Mouse (Mus musculus) hindbrain, embryonic 16.5 days (tissue): ENCODE data around the gene Bscl2. TPM values are rescaled to one million over a fixed set of nuclear protein-coding genes. Genes with fewer than 3 reads are reported as not detected.
A peak's percentile ranks its signal among the peaks of the same experiment; 100 is the strongest.
"Not testable (repeated sequence)": the region's sequence is repeated elsewhere in the genome, so short reads cannot be mapped to it uniquely, and the experiment has no call there.

Source experiments
- ATAC-seq: fragments of 200-750 bp; cut with Nextera tagmentation; 2 replicates; pipeline ENCODE4 v1.8.0; 2017; ENCODE audit warnings: moderate TSS enrichment, moderate library complexity
- H3K27ac ChIP-seq: fragments of 300-500 bp; sonication (generic); 2 replicates; pipeline ENCODE4 v1.5.1; 2014; ENCODE audit warnings: low read depth, mild to moderate bottlenecking, control low read depth, low read length, moderate library complexity
- H3K27me3 ChIP-seq: fragments of 300-500 bp; sonication (generic); replicated peaks from 2 replicates; pipeline ENCODE4 v1.6.1; 2014; ENCODE audit warnings: low read length; ENCODE audit not compliant: control insufficient read depth, insufficient read depth
- H3K36me3 ChIP-seq: fragments of 300-500 bp; sonication (generic); 2 replicates; pipeline ENCODE4 v1.6.1; 2014; ENCODE audit warnings: mild to moderate bottlenecking, low read length, moderate library complexity, mixed read lengths; ENCODE audit not compliant: control insufficient read depth, insufficient read depth
- H3K4me1 ChIP-seq: fragments of 300-500 bp; sonication (generic); 2 replicates; pipeline ENCODE4 v1.6.1; 2014; ENCODE audit warnings: low read depth, low read length; ENCODE audit not compliant: control insufficient read depth, insufficient read depth
- H3K4me2 ChIP-seq: fragments of 300-500 bp; sonication (generic); 2 replicates; pipeline ENCODE4 v1.6.1; 2014; ENCODE audit warnings: mild to moderate bottlenecking, low read length, control low read depth, moderate library complexity
- H3K4me3 ChIP-seq: fragments of 300-500 bp; sonication (generic); 2 replicates; pipeline ENCODE4 v1.5.1; 2014; ENCODE audit warnings: mild to moderate bottlenecking, low read length, control low read depth, moderate library complexity
- H3K9ac ChIP-seq: fragments of 300-500 bp; sonication (generic); 2 replicates; pipeline ENCODE4 v1.6.1; 2014; ENCODE audit warnings: low read depth, mild to moderate bottlenecking, control low read depth, low read length, moderate library complexity
- H3K9me3 ChIP-seq: fragments of 300-500 bp; sonication (generic); 2 replicates; pipeline ENCODE4 v1.6.1; 2014; ENCODE audit warnings: mild to moderate bottlenecking, low read length, moderate library complexity; ENCODE audit not compliant: control insufficient read depth
- WGBS: fragments of 180-500 bp; shearing (Covaris S2); extraction: QIAGEN DNeasy Blood & Tissue Kit; methylation state at CpG from one replicate; pipeline ENCODE4 v1.1.7; 2014; 5-methylcytosine and 5-hydroxymethylcytosine counted together
- polyA plus RNA-seq: library from polyadenylated mRNA; unstranded; fragments of >200 nt; fragmentation: Nextera tagmentation; extraction: Ambion mirVana; gene quantifications from 2 replicates; pipeline ENCODE4 v1.2.1, GENCODE M21; 2015

Bscl2 gene
- polyA plus RNA-seq, 1 experiment from 2014 or later = 117 TPM

- peaks cover 41% of the 10 kb centered on the region for H3K4me1 ChIP-seq
Observed at GRCm38 (mm10) chr19:8821146-8821545, 16.1 kb upstream of the Bscl2 start.

GRCm38 (mm10) chr19:8822696-8823095 is 14.6 kb upstream of the Bscl2 start:
- no peak for ATAC-seq
- H3K4me1 ChIP-seq = peaks cover 30% of the 10 kb centered on the region
- 55% methylated on average over 8 of the region's 8 CpGs for WGBS
- no peak overlapping the region for H3K27ac ChIP-seq
- H3K4me2 ChIP-seq = peak overlapping the region; percentile 69
- no peaks in the 10 kb centered on the region for H3K27me3 ChIP-seq
- H3K4me3 ChIP-seq = peak overlapping the region; percentile 94
- H3K9ac ChIP-seq = peak overlapping the region; percentile 50
- H3K9me3 ChIP-seq = no peaks in the 10 kb centered on the region
- H3K36me3 ChIP-seq = peaks cover 38% of the 10 kb centered on the region

More at GRCm38 (mm10) chr19:8821146-8821545, 16.1 kb upstream of the Bscl2 start:
- H3K9me3 ChIP-seq = no peaks in the 10 kb centered on the region
- no peak overlapping the region for H3K27ac ChIP-seq
- H3K9ac ChIP-seq = peak overlapping the region; percentile 77
- ATAC-seq = no peak
- H3K4me2 ChIP-seq = peak overlapping the region; percentile 69
- peaks cover 28% of the 10 kb centered on the region for H3K36me3 ChIP-seq
- H3K4me3 ChIP-seq = peak overlapping the region; percentile 94
- no peaks in the 10 kb centered on the region for H3K27me3 ChIP-seq
- WGBS = 1% methylated on average over 7 of the region's 7 CpGs

GRCm38 (mm10) chr19:8829660-8830059 is 7.6 kb upstream of the Bscl2 start, which contains the start of gene AC129217.1:
Gene AC129217.1 (plus strand): TSS chr19:8829773.
- Histone ChIP-seq H3K9ac (no peak within 1 kb of the TSS), H3K4me3 (no peak within 1 kb of the TSS), H3K4me1 (no peaks in the 10 kb centered on the region), H3K9me3 (no peaks in the 10 kb centered on the region), H3K27me3 (no peaks in the 10 kb centered on the region), H3K4me2 (no peak within 1 kb of the TSS), H3K36me3 (peaks cover 69% of the 10 kb centered on the region), H3K27ac (no peak within 1 kb of the TSS)
- 84% methylated on average over 8 of the region's 8 CpGs for WGBS
- no peak for ATAC-seq

GRCm38 (mm10) chr19:8830664-8831063 is 6.6 kb upstream of the Bscl2 start:
- H3K9ac ChIP-seq = no peak overlapping the region
- no peaks in the 10 kb centered on the region for H3K4me1 ChIP-seq
- peaks cover 61% of the 10 kb centered on the region for H3K36me3 ChIP-seq
- H3K27me3 ChIP-seq = no peaks in the 10 kb centered on the region
- no peak overlapping the region for H3K4me2 ChIP-seq
- no peak for ATAC-seq
- no peaks in the 10 kb centered on the region for H3K9me3 ChIP-seq
- H3K27ac ChIP-seq = no peak overlapping the region
- H3K4me3 ChIP-seq = no peak overlapping the region
- WGBS = 78% methylated on average over 8 of the region's 8 CpGs

GRCm38 (mm10) chr19:8831262-8831661 is 6.0 kb upstream of the Bscl2 start:
- no peaks in the 10 kb centered on the region for H3K27me3 ChIP-seq
- no peak overlapping the region for H3K4me2 ChIP-seq
- WGBS = 80% methylated on average over 11 of the region's 11 CpGs
- H3K36me3 ChIP-seq = peaks cover 55% of the 10 kb centered on the region
- no peaks in the 10 kb centered on the region for H3K9me3 ChIP-seq
- no peak overlapping the region for H3K27ac ChIP-seq
- no peak overlapping the region for H3K9ac ChIP-seq
- ATAC-seq = no peak
- H3K4me3 ChIP-seq = no peak overlapping the region
- H3K4me1 ChIP-seq = no peaks in the 10 kb centered on the region

- Histone ChIP-seq H3K36me3 (peaks cover 43% of the 10 kb centered on the region), H3K4me2 (no peak overlapping the region), H3K9ac (no peak overlapping the region), H3K9me3 (no peaks in the 10 kb centered on the region), H3K27me3 (no peaks in the 10 kb centered on the region), H3K4me1 (no peaks in the 10 kb centered on the region), H3K27ac (no peak overlapping the region), H3K4me3 (no peak overlapping the region)
- no peak for ATAC-seq
- WGBS = 90% methylated on average over 4 of the region's 4 CpGs
Observed at GRCm38 (mm10) chr19:8832971-8833370, 4.3 kb upstream of the Bscl2 start.

GRCm38 (mm10) chr19:8836327-8836726 is 940 bp upstream of the Bscl2 start:
- not testable (repeated sequence) for H3K9me3 ChIP-seq, H3K4me2 ChIP-seq, ATAC-seq, H3K4me3 ChIP-seq, H3K4me1 ChIP-seq, H3K27ac ChIP-seq, H3K27me3 ChIP-seq, H3K9ac ChIP-seq
- peaks cover 20% of the 10 kb centered on the region for H3K36me3 ChIP-seq
- 97% methylated on average over 10 of the region's 10 CpGs for WGBS

- Histone ChIP-seq H3K4me1 (peaks cover 12% of the 10 kb centered on the region), H3K9me3 (no peaks in the 10 kb centered on the region), H3K4me3 (peak overlapping the region; percentile 55), H3K4me2 (peak overlapping the region; percentile 89), H3K27me3 (no peaks in the 10 kb centered on the region), H3K9ac (peak overlapping the region; percentile 75), H3K27ac (peak overlapping the region; percentile 97), H3K36me3 (peaks cover 13% of the 10 kb centered on the region)
- ATAC-seq = peak; percentile 6; the same call in 1 of the 2 replicates
- WGBS = 2% methylated on average over 15 of the region's 15 CpGs
Observed at GRCm38 (mm10) chr19:8838041-8838730, 919 bp downstream of the Bscl2 start.

GRCm38 (mm10) chr19:8839103-8839907 is 2.0 kb downstream of the Bscl2 start, which contains the start of gene Gng3:
Gene Gng3 (minus strand): TSS chr19:8839194.
- WGBS = 23% methylated on average over 11 of the region's 11 CpGs
- peak within 1 kb of the TSS; percentile 89 for H3K4me2 ChIP-seq
- H3K9ac ChIP-seq = peak within 1 kb of the TSS; percentile 75
- peaks cover 11% of the 10 kb centered on the region for H3K36me3 ChIP-seq
- H3K27me3 ChIP-seq = no peaks in the 10 kb centered on the region
- peak; percentile 91 for ATAC-seq
- H3K4me3 ChIP-seq = peak within 1 kb of the TSS; percentile 55
- no peaks in the 10 kb centered on the region for H3K9me3 ChIP-seq
- peak within 1 kb of the TSS; percentile 97 for H3K27ac ChIP-seq
- H3K4me1 ChIP-seq = peaks cover 12% of the 10 kb centered on the region
